Mouse (Mus musculus): Measurements from ENCODE around the gene Faim.

Gene Faim

DNA sequence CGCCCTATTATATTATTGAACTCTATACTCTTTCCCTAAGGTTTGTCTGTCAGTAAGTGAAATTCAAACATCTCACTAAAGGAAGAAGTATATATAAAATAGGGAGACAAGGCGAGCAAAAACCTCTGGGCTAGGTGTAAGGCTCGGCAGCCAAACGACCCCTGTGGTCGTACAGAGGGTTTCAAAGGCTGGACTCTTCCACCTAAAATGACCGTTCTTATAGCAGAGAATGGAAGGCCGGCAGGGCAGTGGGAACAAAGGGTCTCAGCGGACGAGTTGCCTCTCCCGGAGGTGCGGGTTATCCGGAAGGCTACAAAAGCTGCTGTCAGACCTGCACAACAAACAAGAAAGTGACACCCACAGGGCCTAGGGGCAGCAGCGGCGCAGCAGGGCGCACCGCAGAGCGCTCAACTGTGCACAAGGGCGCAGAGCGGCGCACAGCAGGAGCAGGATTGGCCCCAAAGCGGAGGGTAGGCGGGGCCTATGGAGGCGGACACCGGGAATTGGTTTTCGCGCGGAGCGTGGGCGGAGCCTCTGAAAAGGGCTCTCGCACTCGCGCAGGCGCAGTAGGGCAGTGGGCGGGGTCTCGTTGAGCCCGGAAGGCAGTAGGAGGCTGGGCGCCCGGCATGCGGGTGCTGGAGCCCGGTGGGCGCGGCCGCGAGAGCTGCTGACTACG, at the start of gene Faim:
Faim (plus strand) TSS at position 574 of the 676 bp plus-strand sequence.
- DNase-seq (ENCODE audit: low spot score), result peak; percentile 100

DNA sequence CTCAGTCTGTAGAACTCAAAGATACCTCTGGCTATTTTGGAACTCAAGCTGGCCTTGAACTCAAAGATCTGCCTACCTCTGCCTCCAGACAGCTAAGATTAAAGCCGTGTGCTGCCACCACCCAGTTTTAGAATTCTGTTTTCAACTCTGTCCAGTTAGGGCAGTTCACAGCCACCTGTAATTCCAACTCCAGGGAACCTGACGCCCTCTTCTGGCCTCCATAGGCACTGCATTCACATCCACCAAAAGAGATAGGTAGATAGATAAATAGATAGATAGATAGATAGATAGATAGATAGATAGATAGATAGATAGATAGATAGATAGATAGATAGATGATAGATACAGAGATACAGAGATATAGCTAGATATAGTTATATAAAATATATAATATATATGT, 46.9 kb upstream of the Faim start:
- no peak for DNase-seq (ENCODE audit: low spot score)

DNA sequence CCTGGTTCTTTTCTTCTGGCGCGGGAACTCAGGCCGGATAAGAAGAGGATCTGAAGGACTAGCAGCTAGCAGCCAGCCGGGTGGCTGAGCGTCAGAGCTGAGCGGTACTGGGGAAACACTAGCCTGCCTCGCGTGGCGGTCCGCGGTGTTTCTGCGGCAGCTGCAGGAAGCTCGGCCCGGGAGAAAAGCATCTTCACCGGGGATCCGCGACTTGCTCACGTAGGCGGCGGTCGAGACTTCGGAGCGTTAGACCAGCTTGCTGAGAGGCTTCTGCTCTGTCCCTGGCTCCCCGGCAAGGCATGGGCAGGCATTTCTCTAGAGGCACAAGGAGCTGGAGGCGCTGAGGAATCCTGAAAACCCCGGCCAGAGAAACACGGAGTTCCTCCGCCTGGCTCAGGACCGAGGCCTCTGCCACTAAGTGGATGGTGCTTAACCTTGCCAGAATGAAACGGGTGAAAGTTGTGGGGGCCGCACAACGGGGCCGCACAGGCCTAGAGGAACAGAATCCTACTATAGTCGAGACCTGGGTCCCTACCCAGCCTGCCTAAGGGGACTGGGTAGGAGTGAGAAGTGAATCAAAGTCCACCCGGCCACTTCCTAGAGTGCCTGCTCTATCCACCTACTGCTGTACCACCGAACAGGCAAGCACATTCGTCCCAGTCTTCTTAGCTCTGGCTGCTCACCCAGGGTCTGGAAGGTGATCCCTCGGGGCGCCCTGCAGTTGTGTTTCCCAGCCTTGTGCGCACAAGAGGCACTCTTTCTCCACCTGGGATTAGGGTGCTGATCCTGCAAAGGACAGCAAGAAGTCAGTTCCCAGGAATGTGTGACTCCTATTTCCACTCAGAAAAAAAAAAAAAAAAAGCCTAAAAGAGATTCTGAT, 33.8 kb upstream of the Faim start:
- DNase-seq (ENCODE audit: low spot score), result no peak

DNA sequence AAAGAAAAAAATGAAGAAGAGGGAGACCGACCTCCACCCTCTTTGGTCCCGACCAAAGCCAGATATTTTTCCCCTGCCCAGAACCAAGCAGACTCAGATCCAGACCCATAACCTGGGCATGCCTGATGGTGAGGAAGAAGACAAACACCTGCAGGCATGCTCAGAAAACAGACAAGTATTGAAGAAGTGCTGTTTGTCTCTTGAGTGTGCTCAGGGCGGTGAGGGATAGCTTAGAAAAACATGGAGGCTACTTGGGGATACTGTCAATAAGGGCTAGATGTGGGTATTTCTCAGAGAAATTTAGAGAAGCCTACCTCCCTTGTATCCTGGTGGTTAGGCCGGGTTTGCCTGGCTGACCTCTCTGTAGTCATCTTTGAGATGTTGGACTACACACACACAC, 32.9 kb upstream of the Faim start:
- DNase-seq (ENCODE audit: low spot score), result no peak

DNA sequence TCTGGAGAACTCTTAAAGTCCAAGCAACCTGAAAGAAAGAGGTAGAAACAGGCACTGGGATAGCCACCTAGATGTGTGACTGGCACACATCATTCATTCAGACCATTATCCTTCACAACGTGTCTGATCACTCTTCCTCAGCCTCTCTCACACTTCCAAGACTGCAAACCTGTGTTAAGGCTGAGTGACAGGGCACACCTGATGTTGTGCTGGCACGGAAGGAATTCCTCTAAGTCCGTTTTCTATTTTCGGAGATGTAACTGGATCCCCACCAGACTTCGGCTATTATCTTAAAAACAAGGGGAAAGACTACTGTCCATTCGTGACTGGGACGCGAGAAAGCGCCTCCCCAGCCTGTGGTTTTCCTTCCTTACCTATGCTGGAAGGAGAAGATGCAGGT, 32.3 kb upstream of the Faim start:
- DNase-seq (ENCODE audit: low spot score), result no peak

DNA sequence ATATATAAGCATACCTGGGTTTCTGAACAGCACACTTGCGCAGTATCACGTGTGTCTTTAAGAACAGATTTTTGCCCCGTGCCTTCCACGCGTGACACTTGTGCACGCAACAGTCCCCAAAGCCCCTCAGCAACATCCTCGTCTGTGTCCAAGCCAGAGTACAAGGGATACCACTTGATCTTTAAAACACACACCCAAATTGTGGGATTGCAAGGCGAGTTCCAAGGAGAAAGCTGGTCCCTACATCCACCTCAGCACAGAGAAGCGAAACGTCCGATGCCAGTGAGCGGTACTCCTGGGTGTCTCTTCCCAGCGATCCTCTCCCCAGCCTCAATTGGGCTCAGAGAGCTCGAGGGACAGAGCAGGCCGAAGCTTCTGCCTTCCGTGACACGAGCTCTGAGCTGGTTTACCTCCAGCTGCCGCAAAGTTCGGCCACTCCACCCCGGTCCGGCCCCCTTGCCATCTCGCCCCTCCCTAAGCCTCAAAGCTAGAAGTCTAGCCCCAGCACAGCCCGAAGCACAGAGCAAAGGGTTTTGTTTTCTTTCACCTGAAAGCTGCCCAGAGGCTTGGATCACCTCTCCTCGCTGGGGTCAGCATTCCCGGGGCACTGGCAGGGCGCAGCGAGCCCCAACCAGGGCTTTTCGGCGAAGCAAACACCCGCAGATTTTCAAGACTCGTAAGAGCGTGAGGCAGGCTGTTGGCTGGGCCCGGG, 31.6 kb upstream of the Faim start:
- DNase-seq (ENCODE audit: low spot score), result no peak

DNA sequence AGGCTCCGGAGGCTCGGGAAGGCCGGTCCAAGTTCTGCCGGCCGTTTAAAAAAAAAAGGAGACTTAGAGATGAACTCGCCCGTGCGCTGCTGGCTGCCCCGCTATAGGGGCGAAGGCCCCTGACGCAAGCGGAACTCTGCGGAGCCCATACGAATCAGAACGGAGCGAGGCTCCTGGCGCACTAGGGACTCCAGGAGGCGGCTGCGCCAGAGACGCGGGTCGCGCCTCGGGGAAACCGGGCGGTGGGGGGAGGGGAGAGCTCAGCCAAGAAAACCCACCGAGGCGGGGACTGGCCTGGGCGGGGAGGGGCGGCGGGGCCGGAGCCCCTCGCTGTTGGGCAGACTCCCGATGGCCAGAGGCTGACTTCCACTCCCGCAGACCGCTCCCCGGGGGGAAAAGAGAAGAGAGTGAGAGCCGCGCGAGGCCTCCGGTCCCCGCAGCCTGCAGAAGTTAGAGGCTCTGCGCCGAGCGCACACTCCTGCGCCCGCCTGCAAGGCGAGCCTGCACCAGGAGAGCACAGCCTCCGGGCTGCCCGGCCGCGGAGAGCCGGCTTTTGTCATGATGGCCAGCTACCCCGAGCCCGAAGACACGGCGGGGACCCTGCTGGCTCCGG, 31.0 kb upstream of the Faim start, which contains the start of gene Foxl2:
Foxl2 (plus strand) TSS at position 186 of the 613 bp plus-strand sequence.
- no peak for DNase-seq (ENCODE audit: low spot score)

DNA sequence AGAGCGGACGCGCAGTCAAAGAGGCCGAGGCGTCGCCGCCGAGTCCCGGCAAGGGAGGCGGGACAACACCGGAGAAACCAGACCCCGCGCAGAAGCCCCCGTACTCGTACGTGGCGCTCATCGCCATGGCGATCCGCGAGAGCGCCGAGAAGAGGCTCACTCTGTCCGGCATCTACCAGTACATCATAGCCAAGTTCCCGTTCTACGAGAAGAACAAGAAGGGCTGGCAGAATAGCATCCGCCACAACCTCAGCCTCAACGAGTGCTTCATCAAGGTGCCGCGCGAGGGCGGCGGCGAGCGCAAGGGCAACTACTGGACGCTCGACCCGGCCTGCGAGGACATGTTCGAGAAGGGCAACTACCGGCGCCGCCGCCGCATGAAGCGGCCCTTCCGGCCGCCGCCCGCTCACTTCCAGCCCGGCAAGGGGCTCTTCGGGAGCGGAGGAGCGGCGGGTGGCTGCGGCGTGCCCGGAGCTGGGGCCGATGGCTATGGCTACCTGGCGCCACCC, 30.4 kb upstream of the Faim start:
- peak; percentile 44 for DNase-seq (ENCODE audit: low spot score)

DNA sequence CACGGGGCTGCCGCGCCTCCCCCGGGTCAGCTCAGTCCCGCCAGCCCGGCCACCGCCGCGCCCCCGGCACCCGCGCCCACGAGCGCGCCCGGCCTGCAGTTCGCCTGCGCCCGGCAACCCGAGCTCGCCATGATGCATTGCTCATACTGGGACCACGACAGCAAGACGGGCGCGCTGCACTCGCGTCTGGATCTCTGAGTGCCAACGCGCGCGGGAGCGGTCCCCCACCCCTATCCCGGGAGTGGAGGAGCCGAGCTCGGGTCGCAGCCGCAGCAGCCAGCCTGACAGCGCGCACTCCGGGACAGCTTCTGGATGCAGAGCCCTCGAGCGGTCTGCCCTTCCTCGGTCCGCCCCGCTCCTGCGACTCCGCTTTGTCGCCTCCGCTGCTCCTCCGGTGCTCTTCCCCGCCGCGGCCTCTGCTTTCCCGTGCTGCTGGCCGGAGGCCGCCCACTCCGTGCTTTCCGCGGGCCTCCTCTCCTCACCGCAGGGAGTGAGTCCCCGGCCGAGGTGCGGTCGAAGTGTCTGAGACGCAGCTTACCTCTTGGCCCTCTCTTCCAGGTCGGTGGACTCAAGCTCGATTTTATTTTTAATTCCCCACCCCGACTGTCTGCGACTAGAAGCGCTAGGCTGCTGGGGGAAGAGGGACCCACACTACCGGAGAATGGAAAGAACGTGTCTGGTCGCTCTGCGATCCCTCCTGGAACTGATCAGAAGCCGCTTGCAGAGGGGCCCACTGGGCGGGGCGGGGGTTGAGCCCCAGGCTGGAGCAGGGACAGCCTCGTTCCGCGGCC, 29.4 kb upstream of the Faim start:
- no peak for DNase-seq (ENCODE audit: low spot score)

DNA sequence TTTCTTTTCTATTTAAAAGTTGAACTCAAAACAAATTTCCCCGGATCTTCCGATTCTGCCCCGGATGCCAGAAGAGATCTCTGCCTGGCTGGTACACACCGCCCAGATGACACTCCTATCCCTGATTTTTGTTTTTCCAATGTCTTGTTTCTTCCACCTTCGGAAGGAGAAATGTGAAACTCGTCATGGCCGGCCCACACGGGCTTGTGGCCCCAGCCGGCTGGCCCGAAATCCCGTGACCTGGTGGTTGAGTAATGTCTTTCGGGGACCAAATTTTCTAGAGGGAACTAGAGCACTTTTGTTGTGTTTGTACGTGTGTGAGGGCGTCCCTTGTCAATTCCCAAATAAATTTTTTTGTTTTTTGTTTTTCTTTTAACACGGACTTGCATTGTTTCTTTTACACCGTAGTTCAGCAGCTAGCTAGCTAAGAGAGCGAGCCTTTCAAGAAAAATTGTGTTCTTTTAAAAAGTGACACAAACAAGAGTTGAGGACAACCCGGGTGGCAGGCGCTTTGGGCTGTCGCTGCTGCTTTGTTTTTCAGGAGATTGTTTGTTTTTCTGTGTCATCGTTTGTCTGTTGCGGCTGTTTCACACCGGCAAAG, 28.3 kb upstream of the Faim start:
- DNase-seq (ENCODE audit: low spot score), result no peak

DNA sequence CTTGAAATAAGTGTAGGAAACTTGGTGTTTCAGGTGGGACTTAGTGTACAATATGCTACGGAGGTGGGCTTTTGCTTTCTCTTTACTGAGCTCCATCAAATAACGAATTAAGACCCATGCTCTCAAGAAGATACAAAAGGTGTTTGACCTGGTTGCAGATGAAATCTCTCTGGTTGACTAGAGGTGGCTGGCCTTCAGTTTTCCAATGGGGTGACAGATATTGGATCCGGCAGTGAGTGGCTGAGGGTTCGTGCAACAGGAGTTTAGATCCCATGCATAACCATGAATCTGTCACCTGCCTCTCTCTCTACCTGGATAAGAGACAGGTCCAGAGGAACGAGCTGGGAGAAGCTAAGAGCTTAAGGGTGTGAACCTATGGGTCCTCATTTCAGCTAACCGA, 27.5 kb upstream of the Faim start:
- no peak for DNase-seq (ENCODE audit: low spot score)

DNA sequence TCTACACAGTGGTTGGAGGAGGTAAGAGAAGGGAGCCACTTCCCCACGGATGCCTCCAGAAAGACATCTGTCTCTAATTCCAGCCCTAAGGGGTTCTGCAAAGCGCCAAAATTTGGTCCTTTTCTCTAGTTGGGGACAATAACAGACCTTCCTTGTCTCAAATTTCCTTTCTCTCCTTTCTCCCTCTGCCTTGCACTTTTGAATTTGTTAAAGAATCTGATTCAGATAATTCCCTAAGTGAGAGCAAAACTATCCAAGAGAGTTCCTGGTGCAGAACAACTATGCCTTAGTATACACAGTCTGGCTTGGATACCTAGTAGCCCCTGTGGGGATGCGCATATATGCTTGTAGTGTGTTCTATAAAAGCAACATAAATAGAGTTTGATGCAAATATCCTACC, 26.3 kb upstream of the Faim start:
- DNase-seq (ENCODE audit: low spot score), result no peak

DNA sequence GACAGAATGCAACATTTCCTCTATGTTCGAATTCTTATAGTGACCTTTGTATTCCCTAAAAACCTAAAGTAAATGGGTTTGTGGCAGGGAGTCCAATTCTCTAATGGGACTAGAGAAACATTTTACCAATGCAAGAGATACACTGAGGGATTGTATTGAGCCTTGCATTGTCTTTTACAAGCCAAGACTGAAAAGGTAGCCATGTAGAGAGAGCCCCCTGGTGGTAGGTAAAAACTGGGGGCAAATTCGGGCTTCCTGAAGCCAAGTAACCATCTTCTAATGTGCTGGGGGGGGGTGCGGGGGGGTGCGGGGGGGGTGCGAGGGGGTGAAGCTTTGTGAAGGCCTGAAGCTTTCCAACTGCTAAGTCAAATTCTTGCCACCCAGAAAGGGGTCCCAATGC, 25.8 kb upstream of the Faim start:
- DNase-seq (ENCODE audit: low spot score), result no peak

DNA sequence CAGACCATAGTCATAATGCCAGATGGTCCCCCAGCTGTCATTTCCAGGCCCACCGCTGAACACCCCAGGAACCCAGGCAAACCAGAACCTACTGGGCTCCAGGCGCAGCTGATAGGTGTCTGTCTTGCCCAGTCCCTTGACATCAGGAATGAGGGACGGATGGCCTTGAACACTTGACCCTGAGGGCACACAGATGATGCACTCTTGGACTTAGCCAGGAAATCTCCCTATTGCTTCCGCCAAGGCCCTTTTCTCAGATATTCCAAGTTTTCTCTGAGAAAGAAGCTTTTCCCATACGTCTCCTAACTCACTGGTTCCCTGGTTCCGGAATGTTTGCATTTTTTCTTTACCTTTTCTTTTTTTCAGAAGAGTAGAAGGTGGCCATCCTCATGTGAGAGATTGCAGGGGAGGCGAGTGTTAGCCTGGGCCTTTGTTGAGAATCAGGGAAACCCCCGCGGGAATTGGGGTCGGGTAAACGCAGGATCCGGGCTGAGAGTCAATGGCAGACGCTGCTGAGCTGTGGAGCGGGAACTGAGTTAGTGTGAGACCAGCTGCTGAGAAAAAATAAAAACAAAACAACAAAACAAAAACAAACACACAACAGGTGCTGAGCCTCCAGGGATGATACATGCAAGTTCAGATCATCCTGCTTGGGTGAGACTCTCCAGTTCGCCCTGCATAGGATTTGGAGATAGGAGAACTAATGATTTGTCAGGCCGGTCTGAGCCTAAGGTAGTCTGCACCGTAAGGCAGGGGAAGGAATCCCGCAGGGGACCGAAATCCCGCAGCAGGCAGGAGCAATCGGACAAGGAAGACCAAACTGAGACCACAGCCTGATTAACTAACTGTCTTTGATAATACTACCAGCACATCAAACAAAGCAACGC, 24.3 kb upstream of the Faim start:
- DNase-seq (ENCODE audit: low spot score), result no peak

DNA sequence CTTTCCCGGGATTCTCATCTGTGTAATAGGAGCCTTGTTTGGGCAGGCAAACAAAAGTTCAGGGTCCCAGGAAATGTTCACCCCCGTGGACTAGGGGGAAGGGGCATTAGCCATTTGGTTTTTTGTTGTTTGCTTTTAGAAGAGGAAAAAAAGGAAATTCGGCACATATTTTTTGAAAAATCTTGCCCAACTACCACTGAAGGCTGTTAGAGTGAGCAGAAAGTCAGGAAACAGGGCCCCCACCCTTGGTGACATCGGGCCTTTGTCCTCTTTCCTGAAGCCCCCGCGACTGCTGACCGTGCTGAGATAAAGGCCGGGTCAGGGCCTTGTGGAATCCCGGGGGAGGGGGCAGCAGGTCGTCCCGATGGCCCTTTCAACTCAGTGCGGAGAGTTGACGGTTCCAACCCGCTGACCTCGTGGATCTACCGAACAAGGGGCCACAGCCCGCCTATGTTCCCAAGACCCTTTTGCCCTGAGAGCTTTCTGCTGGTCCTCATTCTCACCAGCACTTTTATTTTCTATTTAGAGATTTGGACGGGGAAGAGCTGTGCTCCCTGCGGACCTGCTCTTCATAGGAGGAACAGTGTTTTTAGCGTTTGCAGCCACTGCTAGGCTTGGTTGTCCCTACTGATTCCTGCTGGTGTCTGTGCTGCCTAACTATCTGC, 23.6 kb upstream of the Faim start:
- DNase-seq (ENCODE audit: low spot score), result no peak

DNA sequence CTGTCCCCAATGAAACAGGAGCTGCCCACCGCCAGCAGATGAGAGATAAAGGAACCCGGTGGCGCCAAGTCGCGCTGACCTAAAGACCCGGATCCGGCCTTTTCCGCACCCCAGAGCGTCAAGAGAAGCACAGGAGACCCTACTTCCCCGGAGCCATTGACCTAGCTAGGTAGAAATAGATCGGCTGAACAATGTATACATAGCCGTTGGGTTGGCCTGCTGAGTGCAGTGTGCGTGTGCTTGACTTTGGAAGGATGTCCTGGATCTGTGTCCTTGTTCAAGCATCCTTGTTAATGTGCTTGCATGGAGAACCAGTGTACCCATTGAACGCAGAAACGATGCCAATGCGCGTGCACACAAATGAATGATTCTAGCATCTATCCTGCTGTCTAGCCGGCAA, 22.5 kb upstream of the Faim start:
- DNase-seq (ENCODE audit: low spot score), result no peak

DNA sequence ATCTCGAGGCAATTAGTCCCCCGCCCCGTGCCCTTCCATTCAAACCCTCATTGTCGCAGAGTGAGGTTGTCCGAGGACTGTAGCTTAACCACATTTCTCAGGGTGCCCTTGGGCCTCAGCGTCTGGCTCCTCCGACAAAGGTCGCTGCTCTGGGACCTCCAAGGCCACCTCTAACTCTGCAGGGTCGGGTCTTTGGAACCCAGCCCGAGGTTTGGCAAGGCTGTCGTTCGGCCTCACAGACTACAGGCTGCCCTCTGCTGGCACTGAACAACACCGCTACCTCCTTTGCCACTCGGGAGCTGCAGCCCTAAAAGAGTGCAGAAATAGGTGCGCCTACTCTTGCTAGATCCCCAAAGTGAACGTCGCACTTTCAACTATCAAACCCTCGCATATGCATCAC, 21.1 kb upstream of the Faim start:
- DNase-seq (ENCODE audit: low spot score), result no peak

DNA sequence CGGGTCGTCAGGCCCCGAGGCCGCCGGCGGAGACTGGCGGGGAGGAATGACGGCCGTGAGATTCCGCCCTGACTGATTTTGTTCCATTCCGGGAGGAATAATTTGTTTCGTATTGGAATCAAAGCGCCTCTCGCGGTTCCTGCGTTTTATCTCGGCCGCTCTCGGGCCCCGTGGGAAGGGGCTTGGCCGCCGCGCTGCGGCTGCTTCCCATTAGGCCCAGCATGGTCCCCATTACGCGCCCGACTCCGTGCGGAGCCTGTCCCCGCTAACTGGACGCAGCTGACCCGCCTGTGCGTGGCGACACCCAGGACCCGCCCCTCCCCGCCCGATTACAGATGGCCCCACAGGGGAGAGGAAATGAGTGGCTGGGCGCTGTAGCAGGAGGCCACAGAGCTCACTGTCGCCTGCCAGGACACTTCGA, 13.1 kb upstream of the Faim start:
- DNase-seq (ENCODE audit: low spot score), result no peak

DNA sequence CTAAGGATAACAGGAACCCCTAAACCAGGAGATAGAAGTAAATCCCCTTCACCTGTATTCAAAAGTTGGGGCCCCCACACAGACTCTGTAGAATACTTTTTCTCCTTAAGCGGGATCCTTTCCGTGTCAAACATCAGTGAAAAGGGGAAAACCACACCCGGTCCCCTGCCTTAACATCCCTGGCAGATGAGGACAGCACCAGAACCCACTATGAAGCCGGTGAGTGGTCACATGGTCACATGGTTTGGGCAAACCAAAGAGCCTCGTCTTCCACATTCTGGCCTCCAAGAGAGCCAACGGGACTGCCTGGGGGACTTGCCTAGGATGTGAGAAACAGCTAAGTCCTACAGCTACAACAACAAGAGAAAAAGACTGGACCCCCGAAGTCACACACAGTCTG, 12.6 kb upstream of the Faim start:
- DNase-seq (ENCODE audit: low spot score), result no peak
